Mouse (Mus musculus): ENCODE results near the gene Nr6a1. TPM values are rescaled to one million over a fixed set of nuclear protein-coding genes. Genes with fewer than 3 reads are reported as not detected.

The Nr6a1 gene
- polyA plus RNA-seq, 1 experiment from 2014 or later: 1.6 TPM

DNA sequence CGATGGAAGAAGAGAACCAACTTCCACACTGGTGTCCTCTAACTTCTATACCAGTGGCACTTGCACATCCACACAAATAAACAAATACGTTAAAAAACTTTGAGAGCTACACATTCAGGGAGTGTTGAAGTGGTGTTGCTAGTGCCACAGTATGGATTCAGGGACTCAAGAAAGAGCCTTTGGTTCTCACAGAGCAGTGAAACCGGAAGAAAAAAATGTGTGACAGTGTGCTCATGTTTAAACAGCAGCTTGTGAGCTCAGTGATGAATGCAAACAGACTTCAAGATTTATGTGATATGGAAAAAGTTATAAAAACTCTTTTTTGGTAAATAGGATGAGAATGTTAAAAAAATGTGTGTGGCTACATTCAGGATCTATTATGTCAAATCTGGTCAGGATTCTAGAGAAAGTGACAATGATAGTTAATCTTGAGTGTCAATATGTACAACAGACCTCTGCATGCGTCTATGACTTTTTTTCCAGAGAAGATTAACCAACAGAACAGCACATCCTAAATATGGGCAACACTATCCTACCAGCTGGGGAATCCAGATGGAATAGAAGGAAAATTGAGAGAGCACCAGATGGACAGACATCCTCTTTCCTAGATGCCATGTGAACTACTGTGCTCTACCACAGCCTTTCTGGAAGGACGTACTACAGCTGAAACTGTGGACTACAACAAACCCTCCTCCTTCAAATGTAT, 156.6 kb downstream of the Nr6a1 start:
- 43% methylated on average over 5 of the region's 5 CpGs for WGBS
- Histone ChIP-seq H3K4me3 (no peak overlapping the region), H3K9me3 (no peaks in the 10 kb centered on the region), H3K9ac (no peak overlapping the region), H3K27ac (no peak overlapping the region), H3K4me1 (peaks cover 16% of the 10 kb centered on the region), H3K27me3 (no peaks in the 10 kb centered on the region), H3K36me3 (no peaks in the 10 kb centered on the region), H3K4me2 (no peak overlapping the region)
- ATAC-seq (ENCODE audit: borderline replicate concordance, extremely low read depth, low FRiP score, low TSS enrichment): no peak

DNA sequence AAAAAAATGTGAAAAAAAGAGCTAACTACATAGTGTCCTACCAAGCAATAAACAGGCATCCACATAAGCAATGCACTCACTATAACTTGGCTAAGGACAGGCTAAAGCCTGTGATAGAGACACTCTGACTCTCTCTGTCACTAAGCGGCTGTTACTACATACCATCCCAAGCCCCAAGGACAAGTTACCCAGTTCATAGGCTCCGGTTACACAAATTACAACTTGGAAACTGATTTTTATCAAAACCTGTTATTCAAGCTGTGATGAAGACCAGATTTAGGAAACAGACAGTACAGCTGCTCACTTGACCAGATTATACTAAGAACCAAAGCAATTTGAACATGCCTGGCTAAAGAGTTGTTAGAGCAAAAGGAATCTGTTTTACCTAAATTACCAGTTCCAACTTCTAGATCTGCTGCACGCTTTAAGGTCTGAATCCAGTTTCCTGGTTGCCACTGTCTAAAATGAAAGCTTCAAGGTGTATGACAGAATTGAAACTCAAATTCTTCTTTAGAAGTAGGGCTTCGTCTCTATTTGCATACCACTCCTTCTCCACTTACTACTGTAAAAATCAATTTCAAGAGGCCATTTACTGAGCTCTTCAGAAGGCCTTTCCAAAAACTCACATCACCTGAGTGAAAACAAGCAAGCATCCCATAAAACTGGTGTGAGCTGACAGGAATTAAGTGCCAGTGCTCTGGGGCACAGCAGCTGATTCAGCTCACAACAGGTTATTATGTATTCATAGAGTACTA, 160.1 kb downstream of the Nr6a1 start:
- Histone ChIP-seq H3K9ac (no peak overlapping the region), H3K4me1 (peaks cover 16% of the 10 kb centered on the region), H3K9me3 (no peaks in the 10 kb centered on the region), H3K4me3 (no peak overlapping the region), H3K27ac (no peak overlapping the region), H3K36me3 (no peaks in the 10 kb centered on the region), H3K27me3 (no peaks in the 10 kb centered on the region), H3K4me2 (no peak overlapping the region)
- 57% methylated on average over 4 of the region's 4 CpGs for WGBS
- no peak for ATAC-seq (ENCODE audit: borderline replicate concordance, extremely low read depth, low FRiP score, low TSS enrichment)

DNA sequence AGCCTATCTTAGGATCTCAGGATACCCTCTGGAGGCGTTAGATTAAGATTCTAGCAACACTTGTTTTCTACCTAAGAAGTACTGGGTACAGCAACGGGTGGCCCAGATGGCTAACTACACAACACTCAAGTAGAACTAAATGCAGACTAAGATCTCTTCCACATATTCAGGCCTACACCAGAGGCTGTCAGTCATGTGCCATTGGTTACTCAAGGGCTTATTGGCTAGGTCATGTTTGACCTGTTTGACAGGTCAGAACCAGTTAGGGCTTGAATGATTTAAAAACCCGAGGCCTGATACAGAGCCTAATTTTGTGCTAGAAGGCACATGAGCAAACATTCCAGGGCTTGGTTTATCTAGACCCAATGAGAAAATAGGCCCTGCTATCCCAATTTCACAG, 187.6 kb downstream of the Nr6a1 start:
- Histone ChIP-seq H3K27me3 (no peaks in the 10 kb centered on the region), H3K4me1 (0 out of 2 replicates have a peak, but pooled peaks cover 7% of the 10 kb centered on the region), H3K9ac (no peak overlapping the region), H3K4me2 (no peak overlapping the region), H3K27ac (no peak overlapping the region), H3K36me3 (no peaks in the 10 kb centered on the region), H3K9me3 (no peaks in the 10 kb centered on the region), H3K4me3 (no peak overlapping the region)
- ATAC-seq (ENCODE audit: borderline replicate concordance, extremely low read depth, low FRiP score, low TSS enrichment): no peak
- 62% methylated on average over 3 of the region's 3 CpGs for WGBS

DNA sequence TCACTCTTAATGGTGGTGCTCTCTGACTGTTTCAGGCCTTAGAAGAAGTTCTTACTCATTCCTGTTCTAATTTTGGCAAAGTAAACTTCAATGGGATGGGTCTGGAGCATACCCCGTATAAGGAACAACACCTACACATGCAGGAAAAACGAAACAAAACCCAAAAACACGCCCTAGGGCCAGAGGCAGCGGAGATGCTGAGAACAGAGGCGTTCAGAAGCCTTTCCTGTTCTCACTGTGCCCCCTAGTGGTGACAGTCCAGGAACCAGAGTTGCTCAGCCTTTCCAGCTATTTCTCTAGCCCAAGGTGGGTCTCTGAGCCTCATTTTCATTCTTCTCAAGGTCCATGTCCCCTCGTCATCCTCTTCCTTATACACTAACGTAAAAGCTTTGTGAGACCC, 188.1 kb downstream of the Nr6a1 start:
- Histone ChIP-seq H3K36me3 (no peaks in the 10 kb centered on the region), H3K27ac (no peak overlapping the region), H3K4me1 (0 out of 2 replicates have a peak, but pooled peaks cover 7% of the 10 kb centered on the region), H3K9me3 (no peaks in the 10 kb centered on the region), H3K4me2 (no peak overlapping the region), H3K4me3 (no peak overlapping the region), H3K9ac (no peak overlapping the region), H3K27me3 (no peaks in the 10 kb centered on the region)
- ATAC-seq (ENCODE audit: borderline replicate concordance, extremely low read depth, low FRiP score, low TSS enrichment): peak; percentile 69; the same call in 1 of the 2 replicates
- WGBS: 11% methylated on average over 7 of the region's 7 CpGs

DNA sequence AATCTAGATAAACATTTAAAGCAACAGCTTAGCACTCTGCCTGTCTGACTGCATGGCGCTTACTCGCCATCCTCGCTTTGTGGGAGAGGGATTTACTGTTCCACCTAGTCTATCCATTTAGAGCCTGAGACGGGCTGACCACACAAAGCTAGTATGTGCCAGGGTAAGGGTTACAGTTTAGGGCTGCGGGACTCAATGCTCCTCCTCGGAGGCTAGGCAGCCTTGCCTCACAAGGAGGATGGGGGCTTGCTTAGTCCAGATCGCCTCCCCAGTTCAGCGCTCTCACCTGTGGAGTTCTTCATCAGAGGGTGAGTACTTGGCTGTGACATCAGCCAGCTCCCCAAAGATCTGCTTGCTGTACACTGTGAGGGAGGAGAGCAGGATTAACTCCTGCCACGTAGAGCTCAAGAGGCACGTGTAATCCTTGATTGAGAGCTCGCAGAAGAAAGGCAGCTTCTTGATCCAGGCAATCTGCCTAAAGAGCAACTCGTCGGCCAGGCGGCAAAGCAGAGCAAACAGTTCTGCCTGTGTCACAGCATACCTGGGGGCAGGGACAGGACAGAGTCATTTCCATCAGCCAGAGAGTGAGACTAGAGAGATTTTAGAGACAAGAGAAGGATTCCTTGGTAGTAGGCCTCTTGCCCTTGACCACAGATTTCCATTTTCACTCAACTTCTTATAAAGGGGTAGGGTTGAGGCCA, 188.7 kb downstream of the Nr6a1 start:
- Histone ChIP-seq H3K9ac (no peak overlapping the region), H3K36me3 (no peaks in the 10 kb centered on the region), H3K4me1 (0 out of 2 replicates have a peak, but pooled peaks cover 7% of the 10 kb centered on the region), H3K4me2 (no peak overlapping the region), H3K9me3 (no peaks in the 10 kb centered on the region), H3K27ac (no peak overlapping the region), H3K27me3 (no peaks in the 10 kb centered on the region), H3K4me3 (no peak overlapping the region)
- no peak for ATAC-seq (ENCODE audit: borderline replicate concordance, extremely low read depth, low FRiP score, low TSS enrichment)
- WGBS: 76% methylated on average over 14 of the region's 14 CpGs

DNA sequence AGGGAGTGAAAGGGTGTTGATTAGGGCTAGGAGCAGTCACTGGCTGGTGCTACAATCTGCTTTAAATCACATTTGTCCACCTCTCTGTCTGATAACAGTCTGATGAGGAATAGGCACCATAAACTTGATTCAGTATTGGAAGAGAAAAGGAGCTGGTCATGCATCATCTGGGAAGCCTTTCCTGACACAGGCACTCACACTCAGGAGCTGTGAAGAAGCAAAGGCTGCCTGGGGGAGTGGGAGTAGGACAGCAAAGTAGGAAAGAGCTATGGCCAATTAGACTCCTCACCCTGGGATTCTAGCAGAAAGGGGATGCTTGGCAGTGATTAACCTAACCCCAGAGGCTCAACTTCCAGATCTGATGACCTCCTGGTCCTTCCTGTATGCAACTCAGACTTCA, 191.7 kb downstream of the Nr6a1 start:
- Histone ChIP-seq H3K27me3 (no peaks in the 10 kb centered on the region), H3K27ac (no peak overlapping the region), H3K4me1 (0 out of 2 replicates have a peak, but pooled peaks cover 7% of the 10 kb centered on the region), H3K36me3 (no peaks in the 10 kb centered on the region), H3K4me2 (no peak overlapping the region), H3K9ac (no peak overlapping the region), H3K9me3 (no peaks in the 10 kb centered on the region), H3K4me3 (no peak overlapping the region)
- no peak for ATAC-seq (ENCODE audit: borderline replicate concordance, extremely low read depth, low FRiP score, low TSS enrichment)

DNA sequence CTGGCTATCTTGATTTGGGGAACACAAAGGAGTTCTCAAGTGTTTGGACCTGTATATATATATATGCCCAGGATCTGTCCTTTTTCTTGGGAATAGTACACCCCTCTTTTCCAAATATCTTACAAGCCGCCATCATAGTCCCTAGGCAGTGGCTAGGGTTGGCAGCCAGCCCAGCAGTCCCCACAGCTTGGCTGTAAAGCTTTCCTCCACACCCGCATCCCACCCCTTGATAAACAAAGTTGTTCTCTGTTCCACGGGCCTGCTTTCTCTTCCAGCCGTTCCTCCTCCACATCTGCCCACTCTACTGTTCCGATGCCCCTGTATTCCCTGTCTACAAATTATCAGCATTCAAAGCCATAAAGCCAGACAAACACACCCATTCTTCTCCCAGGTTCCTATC, 192.8 kb downstream of the Nr6a1 start:
- H3K9ac ChIP-seq: no peak overlapping the region

DNA sequence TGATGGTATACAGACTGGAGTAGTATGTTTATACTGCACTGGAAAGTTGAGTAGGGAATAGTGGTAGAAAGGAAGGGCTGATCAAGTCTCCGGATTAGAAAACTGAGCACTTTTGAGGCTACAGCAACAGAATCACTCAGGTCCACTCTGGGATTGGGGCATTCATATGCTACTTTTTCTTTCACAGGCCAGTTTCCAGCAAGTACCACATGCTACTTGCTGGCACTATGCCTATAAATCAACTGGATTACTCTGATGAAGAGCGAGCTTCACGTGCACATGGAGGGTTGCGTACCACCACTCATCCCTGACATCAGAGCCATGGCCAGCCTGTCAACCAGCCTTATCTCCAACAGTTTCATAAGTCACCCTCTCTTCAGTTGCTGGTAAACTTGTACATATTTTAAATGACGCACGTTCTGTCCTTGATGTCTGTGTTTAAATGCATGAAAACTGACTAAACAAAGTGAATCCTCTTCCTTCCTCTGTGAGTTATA, 197.1 kb downstream of the Nr6a1 start:
- H3K36me3 ChIP-seq: no peaks in the 10 kb centered on the region
- no peaks in the 10 kb centered on the region for H3K9me3 ChIP-seq
- no peak overlapping the region for H3K4me3 ChIP-seq
- no peak for ATAC-seq (ENCODE audit: borderline replicate concordance, extremely low read depth, low FRiP score, low TSS enrichment)
- no peaks in the 10 kb centered on the region for H3K27me3 ChIP-seq
- H3K27ac ChIP-seq: no peak overlapping the region
- no peaks in the 10 kb centered on the region for H3K4me1 ChIP-seq
- no peak overlapping the region for H3K4me2 ChIP-seq
- WGBS: 80% methylated on average over 6 of the region's 6 CpGs
- H3K9ac ChIP-seq: no peak overlapping the region

More for the DNA sequence above, 192.8 kb downstream of the Nr6a1 start:
- Histone ChIP-seq H3K36me3 (no peaks in the 10 kb centered on the region), H3K9me3 (no peaks in the 10 kb centered on the region), H3K27ac (no peak overlapping the region), H3K4me2 (no peak overlapping the region), H3K4me3 (no peak overlapping the region), H3K27me3 (no peaks in the 10 kb centered on the region), H3K4me1 (0 out of 2 replicates have a peak, but pooled peaks cover 7% of the 10 kb centered on the region)
- 45% methylated on average over 5 of the region's 5 CpGs for WGBS
- ATAC-seq (ENCODE audit: borderline replicate concordance, extremely low read depth, low FRiP score, low TSS enrichment): no peak

DNA sequence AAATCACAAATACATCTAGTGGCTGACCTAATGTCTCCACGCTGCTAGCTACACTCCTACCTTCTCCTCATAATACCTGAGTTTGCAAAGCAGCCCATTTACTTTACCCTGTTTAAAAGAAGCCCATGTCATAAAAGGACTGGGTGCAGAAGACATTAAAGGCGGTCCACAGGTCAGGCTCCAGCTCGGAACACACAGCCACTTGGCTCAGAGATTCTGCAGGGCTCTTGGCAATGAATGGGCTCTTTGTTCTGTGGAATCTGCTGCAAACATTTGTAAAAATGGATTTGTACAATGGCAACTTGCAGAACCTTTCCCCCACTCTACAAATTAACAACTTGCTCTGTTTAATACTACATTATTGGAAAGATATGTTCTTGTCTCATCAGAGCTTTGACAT, 202.1 kb downstream of the Nr6a1 start:
- Histone ChIP-seq H3K27ac (peak overlapping the region; percentile 45), H3K27me3 (no peaks in the 10 kb centered on the region), H3K36me3 (no peaks in the 10 kb centered on the region), H3K9me3 (no peaks in the 10 kb centered on the region), H3K4me3 (no peak overlapping the region), H3K4me2 (no peak overlapping the region), H3K4me1 (0 out of 2 replicates have a peak, but pooled peaks cover 12% of the 10 kb centered on the region), H3K9ac (no peak overlapping the region)
- 52% methylated on average over 3 of the region's 3 CpGs for WGBS
- no peak for ATAC-seq (ENCODE audit: borderline replicate concordance, extremely low read depth, low FRiP score, low TSS enrichment)

DNA sequence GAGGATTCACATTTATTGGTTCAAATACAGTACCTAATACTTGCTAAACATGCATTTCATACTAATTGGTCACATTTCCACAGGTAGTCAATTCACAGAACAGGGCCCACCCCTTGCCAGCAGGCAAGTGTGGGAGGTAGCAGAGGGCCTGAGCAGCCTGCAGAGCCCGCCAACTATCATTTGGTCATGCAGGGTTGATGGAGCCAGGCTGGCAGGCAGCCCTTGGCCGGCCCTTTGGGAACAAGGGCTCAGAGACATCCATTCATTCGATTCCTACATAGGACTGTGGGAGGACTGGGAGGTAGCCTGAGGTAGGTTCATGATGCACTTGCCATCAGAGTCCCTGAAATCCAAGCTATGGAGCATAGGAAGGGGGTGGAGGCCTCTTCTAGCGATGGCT, 204.1 kb downstream of the Nr6a1 start:
- H3K27me3 ChIP-seq: no peaks in the 10 kb centered on the region
- H3K4me2 ChIP-seq: no peak overlapping the region
- no peak overlapping the region for H3K27ac ChIP-seq
- no peaks in the 10 kb centered on the region for H3K9me3 ChIP-seq
- no peaks in the 10 kb centered on the region for H3K36me3 ChIP-seq
- no peak overlapping the region for H3K4me3 ChIP-seq
- 85% methylated on average over 4 of the region's 4 CpGs for WGBS
- no peak for ATAC-seq (ENCODE audit: borderline replicate concordance, extremely low read depth, low FRiP score, low TSS enrichment)
- H3K4me1 ChIP-seq: peaks cover 23% of the 10 kb centered on the region
- no peak overlapping the region for H3K9ac ChIP-seq

DNA sequence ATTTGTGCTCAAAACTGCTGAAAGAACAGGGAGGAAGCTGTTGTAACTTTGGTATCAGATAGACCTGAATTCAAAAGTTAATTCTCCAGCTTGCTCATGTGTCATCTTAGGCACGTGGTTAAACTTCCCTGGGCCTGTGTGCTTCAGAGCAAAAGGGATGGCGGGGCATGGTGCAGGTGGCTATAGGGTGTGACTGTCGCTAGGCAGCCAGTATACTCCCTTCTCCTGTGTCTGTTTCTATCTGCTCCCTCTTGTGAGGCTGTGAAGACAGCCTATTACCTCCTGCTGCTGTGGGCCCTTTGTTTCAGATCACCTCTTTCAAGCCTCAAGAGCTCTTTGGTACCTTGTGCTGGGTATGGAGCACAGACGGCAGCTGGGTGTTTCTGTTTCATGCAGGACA, 205.4 kb downstream of the Nr6a1 start:
- Histone ChIP-seq H3K27me3 (no peaks in the 10 kb centered on the region), H3K4me3 (no peak overlapping the region), H3K4me1 (peaks cover 23% of the 10 kb centered on the region), H3K4me2 (no peak overlapping the region), H3K9ac (no peak overlapping the region), H3K27ac (no peak overlapping the region), H3K9me3 (no peaks in the 10 kb centered on the region), H3K36me3 (no peaks in the 10 kb centered on the region)
- WGBS: 48% methylated on average over 4 of the region's 4 CpGs
- ATAC-seq (ENCODE audit: borderline replicate concordance, extremely low read depth, low FRiP score, low TSS enrichment): no peak

DNA sequence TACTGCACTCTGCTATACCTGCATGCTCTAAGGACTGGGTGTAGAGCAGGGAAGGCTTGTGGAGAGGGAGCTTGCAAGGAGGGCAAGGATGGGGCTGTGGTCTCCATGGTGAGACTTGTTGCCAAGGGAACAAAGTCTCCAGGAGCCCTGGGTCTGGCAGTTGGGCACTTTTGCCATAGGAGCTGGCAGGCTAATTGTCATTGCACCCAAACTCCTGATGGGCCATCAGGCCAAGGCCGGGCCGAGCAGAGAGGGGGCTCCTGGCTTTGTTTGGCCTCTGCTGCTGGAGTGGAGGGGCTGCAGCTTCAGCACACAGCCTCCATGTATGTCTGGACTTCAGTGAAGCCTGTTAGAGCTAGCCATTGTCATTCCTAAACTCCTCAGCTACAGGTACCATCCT, 206.8 kb downstream of the Nr6a1 start:
- no peak overlapping the region for H3K4me2 ChIP-seq
- no peaks in the 10 kb centered on the region for H3K36me3 ChIP-seq
- WGBS: 77% methylated on average over 2 of the region's 2 CpGs
- H3K9ac ChIP-seq: no peak overlapping the region
- H3K27me3 ChIP-seq: no peaks in the 10 kb centered on the region
- no peaks in the 10 kb centered on the region for H3K9me3 ChIP-seq
- peaks cover 23% of the 10 kb centered on the region for H3K4me1 ChIP-seq
- no peak for ATAC-seq (ENCODE audit: borderline replicate concordance, extremely low read depth, low FRiP score, low TSS enrichment)
- no peak overlapping the region for H3K4me3 ChIP-seq
- no peak overlapping the region for H3K27ac ChIP-seq
